Mouse (Mus musculus): ENCODE data around the gene Fgfr3. TPM values are rescaled to one million over a fixed set of nuclear protein-coding genes. Genes with fewer than 3 reads are reported as not detected.

The Fgfr3 gene
- polyA plus RNA-seq, 1 experiment from 2014 or later = 13.7 TPM

DNA sequence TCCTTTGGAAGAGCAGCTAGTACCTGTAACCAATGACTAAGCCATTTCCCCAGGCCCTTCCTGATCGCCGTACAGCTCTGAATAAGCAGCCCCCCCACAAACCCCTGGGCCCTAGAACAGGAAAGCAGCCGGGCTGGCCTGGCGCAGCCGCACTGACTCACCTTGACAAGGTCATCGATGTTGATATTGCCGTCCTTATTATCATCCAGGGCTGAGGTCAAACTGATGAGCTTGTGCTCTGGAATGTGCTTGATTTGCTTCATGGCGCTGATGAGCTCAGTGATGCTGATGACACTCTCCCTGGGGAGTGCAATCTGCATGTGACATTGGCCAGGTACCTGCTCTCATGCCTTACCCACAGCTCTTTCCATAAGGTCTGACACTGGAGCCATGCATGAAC lies 22.0 kb downstream of the Fgfr3 start:
- no peaks in the 10 kb centered on the region for H3K9me3 ChIP-seq (ENCODE audit: control insufficient read depth, low read length)

DNA sequence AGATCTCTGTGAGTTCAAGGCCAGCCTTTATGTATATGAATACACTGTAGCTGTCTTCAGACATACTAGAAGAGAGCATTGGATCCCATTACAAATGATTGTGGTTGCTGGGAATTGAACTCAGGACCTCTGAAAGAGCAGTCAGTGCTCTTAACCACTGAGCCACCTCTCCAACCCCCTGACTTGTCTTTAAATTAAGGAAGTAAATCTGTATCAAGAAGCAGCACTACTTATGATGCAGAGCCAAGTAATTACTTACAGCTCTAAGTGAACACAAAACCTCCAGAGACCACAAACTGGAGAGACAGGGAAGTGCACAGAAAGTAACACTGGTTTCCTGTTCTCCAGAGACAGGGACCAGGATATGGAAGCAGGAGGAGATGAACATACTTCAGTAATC lies 55.7 kb downstream of the Fgfr3 start:
- no peaks in the 10 kb centered on the region for H3K27me3 ChIP-seq (replicated peaks; ENCODE audit: control insufficient read depth, insufficient read depth, low read length)
- ATAC-seq (replicated peaks; ENCODE audit: low FRiP score, low TSS enrichment, low read depth) (no peak), DNase-seq (ENCODE audit: low spot score) (no peak)
- H3K4me3 ChIP-seq (ENCODE audit: low read depth, low read length) = no peak overlapping the region
- H3K4me2 ChIP-seq (ENCODE audit: low read length) = no peak overlapping the region
- no peak overlapping the region for H3K9ac ChIP-seq (ENCODE audit: low read length)
- H3K36me3 ChIP-seq (ENCODE audit: control insufficient read depth, insufficient read depth, low read length) = peaks cover 31% of the 10 kb centered on the region
- H3K4me1 ChIP-seq (replicated peaks; ENCODE audit: control insufficient read depth, insufficient read depth, low read length) = peaks cover 7% of the 10 kb centered on the region
- H3K9me3 ChIP-seq (ENCODE audit: control insufficient read depth, low read length) = no peaks in the 10 kb centered on the region
- no peak overlapping the region for H3K27ac ChIP-seq (ENCODE audit: low read depth)

More for the DNA sequence above, 22.0 kb downstream of the Fgfr3 start:
- Histone ChIP-seq H3K4me3 (ENCODE audit: low read depth, low read length) (no peak overlapping the region), H3K9ac (ENCODE audit: low read length) (no peak overlapping the region), H3K27ac (ENCODE audit: low read depth) (no peak overlapping the region), H3K4me1 (replicated peaks; ENCODE audit: control insufficient read depth, insufficient read depth, low read length) (no peaks in the 10 kb centered on the region), H3K36me3 (ENCODE audit: control insufficient read depth, insufficient read depth, low read length) (peaks cover 72% of the 10 kb centered on the region), H3K27me3 (replicated peaks; ENCODE audit: control insufficient read depth, insufficient read depth, low read length) (no peaks in the 10 kb centered on the region), H3K4me2 (ENCODE audit: low read length) (no peak overlapping the region)
- ATAC-seq (replicated peaks; ENCODE audit: low FRiP score, low TSS enrichment, low read depth) (no peak), DNase-seq (ENCODE audit: low spot score) (no peak)
- 89% methylated on average over 8 of the region's 8 CpGs for WGBS

DNA sequence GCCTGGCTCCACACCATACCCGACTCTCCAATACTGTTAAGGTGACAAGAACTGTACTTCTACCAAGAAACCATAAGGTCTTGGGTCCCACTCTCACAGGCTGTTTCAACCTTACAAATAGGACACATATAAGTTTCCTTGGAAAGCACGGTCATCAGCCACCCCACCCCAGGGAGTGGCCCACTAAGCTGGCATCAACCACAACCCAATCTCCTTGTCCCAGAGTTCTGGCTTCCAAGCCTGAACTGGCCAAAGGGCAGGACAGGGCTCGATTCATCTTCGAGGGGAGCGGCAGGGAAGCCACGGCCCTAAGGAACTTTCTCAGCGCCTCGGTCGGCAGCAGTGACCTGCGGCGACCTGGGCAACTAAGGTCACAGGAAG lies 60.5 kb downstream of the Fgfr3 start:
- Histone ChIP-seq H3K4me2 (ENCODE audit: low read length) (peak overlapping the region; percentile 74), H3K36me3 (ENCODE audit: control insufficient read depth, insufficient read depth, low read length) (peaks cover 11% of the 10 kb centered on the region), H3K27ac (ENCODE audit: low read depth) (peak overlapping the region; percentile 62; the same call in 1 of the 2 replicates), H3K4me3 (ENCODE audit: low read depth, low read length) (peak overlapping the region; percentile 88), H3K9ac (ENCODE audit: low read length) (peak overlapping the region; percentile 79), H3K4me1 (replicated peaks; ENCODE audit: control insufficient read depth, insufficient read depth, low read length) (peaks cover 7% of the 10 kb centered on the region), H3K27me3 (replicated peaks; ENCODE audit: control insufficient read depth, insufficient read depth, low read length) (no peaks in the 10 kb centered on the region), H3K9me3 (ENCODE audit: control insufficient read depth, low read length) (no peaks in the 10 kb centered on the region)
- no peak for DNase-seq (ENCODE audit: low spot score)
- 6% methylated on average over 11 of the region's 11 CpGs for WGBS
- peak; percentile 14; the same call in 1 of the 2 replicates for ATAC-seq (replicated peaks; ENCODE audit: low FRiP score, low TSS enrichment, low read depth)

DNA sequence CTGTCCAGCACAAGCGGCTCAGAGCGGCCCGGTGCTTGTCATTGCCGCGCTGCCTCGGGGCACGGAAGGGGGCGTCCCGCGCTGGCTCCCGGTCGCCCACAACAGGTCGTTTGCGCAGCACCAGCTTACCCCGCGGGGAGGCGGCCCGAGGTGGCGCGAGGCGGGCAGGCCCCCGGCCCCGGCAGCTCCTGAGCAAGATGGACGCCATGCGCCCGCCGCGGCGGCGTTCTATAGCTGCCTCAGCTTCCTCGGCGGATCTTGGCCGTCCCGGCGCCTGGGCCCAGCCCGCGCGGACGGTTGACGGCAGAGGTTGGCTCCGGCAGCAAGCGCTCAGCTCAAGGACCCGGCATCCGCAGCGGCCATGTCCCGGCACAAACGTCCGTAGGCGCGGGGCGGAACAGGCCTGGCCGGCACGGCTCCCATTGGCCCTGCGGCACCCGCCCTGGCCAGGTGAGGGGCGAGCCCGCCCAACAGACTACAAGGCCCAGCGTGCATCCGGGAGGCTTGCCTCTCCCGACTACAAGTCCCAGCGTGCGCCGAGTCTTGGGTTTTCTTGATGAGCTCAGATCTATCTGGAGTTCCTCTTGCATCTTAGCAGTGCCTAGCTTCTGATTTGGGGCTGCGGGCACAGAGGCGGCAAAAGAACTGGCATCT lies 61.0 kb downstream of the Fgfr3 start, which contains the start of gene Letm1:
Gene Letm1 (minus strand): TSS at position 473 of the 654 bp plus-strand sequence.
- ATAC-seq (replicated peaks; ENCODE audit: low FRiP score, low TSS enrichment, low read depth) (peak; percentile 99), DNase-seq (ENCODE audit: low spot score) (peak; percentile 92)
- H3K36me3 ChIP-seq (ENCODE audit: control insufficient read depth, insufficient read depth, low read length) = peaks cover 5% of the 10 kb centered on the region
- peak within 1 kb of the TSS; percentile 74 for H3K4me2 ChIP-seq (ENCODE audit: low read length)
- H3K9ac ChIP-seq (ENCODE audit: low read length) = peak within 1 kb of the TSS; percentile 79
- peaks cover 7% of the 10 kb centered on the region for H3K4me1 ChIP-seq (replicated peaks; ENCODE audit: control insufficient read depth, insufficient read depth, low read length)
- H3K9me3 ChIP-seq (ENCODE audit: control insufficient read depth, low read length) = no peaks in the 10 kb centered on the region
- no peaks in the 10 kb centered on the region for H3K27me3 ChIP-seq (replicated peaks; ENCODE audit: control insufficient read depth, insufficient read depth, low read length)
- H3K27ac ChIP-seq (ENCODE audit: low read depth) = peak within 1 kb of the TSS; percentile 62; the same call in 1 of the 2 replicates
- H3K4me3 ChIP-seq (ENCODE audit: low read depth, low read length) = peak within 1 kb of the TSS; percentile 88
- WGBS = under 1% methylated on average over 65 of the region's 65 CpGs

DNA sequence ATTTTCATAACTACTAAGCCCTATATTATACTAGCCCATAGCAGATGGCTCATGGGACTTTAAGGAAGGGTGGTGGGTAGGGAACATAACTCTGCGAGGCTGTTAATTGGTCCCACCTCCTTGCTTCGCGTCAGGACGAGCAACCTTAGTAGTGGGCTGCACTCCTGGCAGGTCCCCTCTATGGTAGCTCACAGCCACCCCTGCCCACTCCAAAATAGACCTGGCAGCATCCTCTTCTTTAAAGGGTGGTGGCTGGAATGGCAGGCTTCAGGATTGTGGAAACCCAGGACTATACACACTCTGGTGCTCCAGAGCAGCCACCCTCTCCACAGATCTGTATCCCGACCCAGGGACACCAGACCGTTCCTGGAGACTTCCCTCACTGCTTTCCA lies 61.5 kb downstream of the Fgfr3 start:
- ATAC-seq (replicated peaks; ENCODE audit: low FRiP score, low TSS enrichment, low read depth) (peak; percentile 77; the same call in 1 of the 2 replicates), DNase-seq (ENCODE audit: low spot score) (no peak)
- Histone ChIP-seq H3K9ac (ENCODE audit: low read length) (peak overlapping the region; percentile 79), H3K4me2 (ENCODE audit: low read length) (peak overlapping the region; percentile 74), H3K27me3 (replicated peaks; ENCODE audit: control insufficient read depth, insufficient read depth, low read length) (no peaks in the 10 kb centered on the region), H3K27ac (ENCODE audit: low read depth) (no peak overlapping the region), H3K9me3 (ENCODE audit: control insufficient read depth, low read length) (no peaks in the 10 kb centered on the region), H3K4me3 (ENCODE audit: low read depth, low read length) (peak overlapping the region; percentile 88), H3K4me1 (replicated peaks; ENCODE audit: control insufficient read depth, insufficient read depth, low read length) (peaks cover 7% of the 10 kb centered on the region), H3K36me3 (ENCODE audit: control insufficient read depth, insufficient read depth, low read length) (peaks cover under 1% of the 10 kb centered on the region)
- 6% methylated on average over 6 of the region's 6 CpGs for WGBS

Other genes with a start within 250 kb of the Fgfr3 start
- 67.4 and 69.8 TPM in 2 replicates for gene Fam53a, start 92.0 kb upstream of the Fgfr3 start, polyA plus RNA-seq (2014; fragmentation: Nextera tagmentation; extraction: Ambion mirVana)
- gene Gm9903, start 91.7 kb upstream of the Fgfr3 start, polyA plus RNA-seq (2014; fragmentation: Nextera tagmentation; extraction: Ambion mirVana) = 0.27 and 0.46 TPM in 2 replicates
- 214 and 230 TPM in 2 replicates for gene Slbp, start 69.1 kb upstream of the Fgfr3 start, polyA plus RNA-seq (2014; fragmentation: Nextera tagmentation; extraction: Ambion mirVana)
- 174 and 191 TPM in 2 replicates for gene Tacc3, start 63.5 kb upstream of the Fgfr3 start, polyA plus RNA-seq (2014; fragmentation: Nextera tagmentation; extraction: Ambion mirVana)
- 39.3 and 42.4 TPM in 2 replicates for gene Tmem129, start 63.3 kb upstream of the Fgfr3 start, polyA plus RNA-seq (2014; fragmentation: Nextera tagmentation; extraction: Ambion mirVana)
- gene Letm1, start 61.1 kb downstream of the Fgfr3 start, polyA plus RNA-seq (2014; fragmentation: Nextera tagmentation; extraction: Ambion mirVana) = 39.8 and 43.8 TPM in 2 replicates
- gene Nsd2, start 99.1 kb downstream of the Fgfr3 start, polyA plus RNA-seq (2014; fragmentation: Nextera tagmentation; extraction: Ambion mirVana) = 56.7 and 59.2 TPM in 2 replicates
- gene Nelfa, start 214.7 kb downstream of the Fgfr3 start, polyA plus RNA-seq (2014; fragmentation: Nextera tagmentation; extraction: Ambion mirVana) = 53.9 and 54.1 TPM in 2 replicates